Mouse (Mus musculus) spleen, postnatal 14 days (tissue): ENCODE data around the gene Dis3l.

Experiments
- DNase-seq, 2 experiments: peaks; one replicate each; pipeline ENCODE4 v3.0.0; 2021 to 2022; ENCODE audit warnings: low spot score in 2 of 2

The Dis3l gene

DNA sequence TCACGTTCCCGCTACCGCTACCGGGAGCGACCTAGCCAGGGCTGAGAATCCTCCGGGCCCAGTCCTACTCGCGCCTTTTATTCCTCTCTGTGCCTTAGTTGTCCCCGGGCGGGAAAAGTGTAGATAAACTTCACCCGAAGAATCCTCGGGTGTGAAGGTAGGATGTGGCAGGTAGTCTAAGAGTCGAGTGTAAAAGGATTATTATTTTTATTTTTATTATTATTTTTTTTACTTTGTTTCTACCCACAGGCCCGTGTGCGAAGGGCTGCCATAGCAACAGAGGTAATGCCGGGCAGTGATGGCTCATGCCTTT is at the start of gene Dis3l:
Gene Dis3l (minus strand): TSS at position 35 of the 313 bp plus-strand sequence.
- no peak for DNase-seq

DNA sequence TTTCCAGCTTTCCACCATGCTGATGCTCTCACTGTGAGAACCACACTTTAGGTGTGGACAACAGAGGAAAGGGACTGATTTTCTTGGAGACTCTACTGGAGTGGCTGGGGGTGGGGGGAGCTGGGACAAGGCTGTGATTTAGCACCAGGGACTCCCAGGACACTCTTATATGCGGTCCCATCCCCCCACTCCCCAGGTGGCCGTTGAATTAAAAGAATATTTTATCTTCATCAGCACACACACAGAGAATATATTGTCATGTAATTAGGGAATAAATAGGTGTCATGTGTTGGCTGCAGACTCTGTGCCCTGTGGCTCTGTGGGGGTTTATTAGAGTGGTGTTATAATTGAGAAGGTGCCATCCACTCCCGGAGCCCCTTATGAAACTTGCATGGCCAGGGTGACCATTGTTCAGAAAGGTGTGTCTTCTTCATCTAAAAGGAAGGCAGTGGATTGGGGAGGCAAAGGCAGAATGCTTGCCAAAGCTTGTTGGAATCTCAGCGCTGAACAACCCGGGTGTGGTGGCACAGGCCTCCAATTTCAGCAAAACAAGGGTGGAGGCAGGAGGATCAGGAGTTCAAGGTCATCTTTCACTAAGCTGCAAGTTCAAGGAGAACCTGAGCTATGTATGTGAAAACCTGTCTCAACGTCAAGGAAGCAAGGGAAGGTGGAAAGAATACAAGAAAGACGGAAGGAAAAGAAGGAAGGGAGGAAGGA is 48.6 kb upstream of the Dis3l start:
- no peak for DNase-seq

DNA sequence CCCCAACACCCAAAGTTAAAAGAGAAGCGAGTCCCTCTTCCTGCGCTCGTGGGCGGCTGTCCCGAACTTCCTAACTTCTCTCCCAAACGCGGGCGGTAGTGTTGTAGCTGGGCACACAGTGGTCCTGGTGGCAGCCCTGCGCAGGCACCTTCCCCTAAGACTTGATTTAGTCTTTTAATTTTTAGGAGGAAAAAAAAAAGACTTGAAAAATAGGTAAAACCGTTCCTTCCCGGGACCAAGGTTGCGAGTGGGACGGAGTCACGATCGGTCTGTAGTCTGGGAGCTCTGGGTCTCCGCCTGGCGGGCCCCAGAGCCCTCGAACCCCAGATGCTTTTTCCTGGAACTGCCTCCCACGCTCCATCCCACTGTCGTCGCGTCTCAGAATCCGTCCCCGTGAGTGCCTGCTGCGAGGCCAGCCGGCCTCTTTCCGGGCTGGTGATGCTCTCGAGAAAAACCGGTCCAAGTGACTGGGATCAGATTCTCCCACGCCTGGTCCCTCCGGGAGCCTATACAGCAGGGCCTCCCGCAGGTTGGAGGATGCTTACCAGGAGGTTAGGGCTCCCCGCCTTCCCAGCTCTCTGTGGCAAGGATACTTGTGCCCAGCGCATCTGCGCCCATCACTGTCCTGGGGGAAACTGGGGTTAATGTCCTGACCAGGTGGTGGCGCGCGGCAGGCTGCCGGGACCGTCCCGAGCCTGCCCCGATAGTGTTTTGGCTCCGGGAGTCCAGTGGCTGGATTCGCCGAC is 45.6 kb upstream of the Dis3l start:
- no peak for DNase-seq

GRCm38 (mm10) chr9:64385511-64386465 is 44.7 kb upstream of the Dis3l start, which contains the start of gene Megf11:
Gene Megf11, plus strand, starts transcription at chr9:64385626.
- DNase-seq, result no peak

GRCm38 (mm10) chr9:64383021-64383788 is 42.1 kb upstream of the Dis3l start:
- DNase-seq, result no peak

DNA sequence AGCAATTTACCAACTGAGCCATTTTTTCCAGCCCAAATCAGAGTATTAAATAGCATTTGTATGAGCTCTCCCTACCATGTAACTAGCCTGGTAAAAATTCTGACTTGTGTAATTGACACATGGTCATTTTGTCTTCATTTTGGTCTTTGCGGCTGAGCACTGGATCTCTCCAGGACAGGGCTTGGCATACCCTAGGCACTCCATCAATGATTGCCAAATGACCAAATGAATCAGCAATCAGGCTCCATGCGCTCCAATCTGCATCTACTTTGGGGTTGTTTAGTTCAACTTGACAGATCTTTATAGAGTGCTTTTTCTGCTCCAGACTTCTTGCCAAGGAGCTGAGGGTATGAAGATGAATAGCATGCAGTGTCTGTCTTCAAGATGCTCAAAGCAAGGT is 35.3 kb upstream of the Dis3l start:
- DNase-seq, result no peak

DNA sequence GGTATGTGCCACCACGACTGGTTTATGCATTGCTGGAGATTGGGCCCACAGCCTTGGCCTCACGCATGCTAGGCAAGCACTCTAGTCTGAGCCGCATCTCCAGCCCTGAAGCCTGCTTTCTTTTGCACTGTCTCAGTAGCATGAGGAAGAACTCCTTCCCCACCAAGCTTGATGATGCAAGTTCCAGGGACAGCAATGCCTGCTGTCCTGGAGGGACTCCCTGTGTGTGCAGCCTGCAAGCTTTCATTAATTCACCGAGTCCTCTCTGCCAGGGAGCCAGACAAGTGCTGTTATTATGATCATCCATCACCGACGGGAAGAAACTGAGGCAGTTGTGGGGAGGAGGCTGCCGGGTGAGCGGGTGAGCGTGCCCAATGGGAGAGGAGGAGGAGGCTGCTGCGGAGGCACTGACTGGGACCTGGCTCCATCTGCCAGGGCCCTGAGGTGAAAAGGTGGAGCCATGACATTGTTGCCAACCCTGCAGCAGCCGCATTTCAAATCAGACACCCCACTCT is 30.3 kb upstream of the Dis3l start:
- no peak for DNase-seq

DNA sequence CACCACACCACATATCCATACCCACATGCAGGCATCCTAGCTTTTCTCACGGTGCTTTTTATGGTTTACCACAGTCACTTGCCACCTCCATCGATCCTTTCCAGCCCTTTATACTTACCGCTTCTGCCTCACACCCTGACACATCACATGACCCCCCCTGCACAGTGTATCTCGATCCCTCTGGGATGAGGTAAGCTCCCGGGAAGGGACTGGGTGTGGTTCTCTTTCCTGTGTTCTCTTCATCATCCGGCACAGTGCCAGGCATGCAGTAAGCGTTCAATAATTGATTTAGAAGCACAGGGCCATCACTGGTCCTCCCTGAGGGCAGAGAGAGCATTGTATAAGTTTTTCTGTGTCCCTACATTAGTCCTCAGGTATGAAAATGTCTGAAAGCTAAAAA is 28.8 kb upstream of the Dis3l start:
- no peak for DNase-seq

DNA sequence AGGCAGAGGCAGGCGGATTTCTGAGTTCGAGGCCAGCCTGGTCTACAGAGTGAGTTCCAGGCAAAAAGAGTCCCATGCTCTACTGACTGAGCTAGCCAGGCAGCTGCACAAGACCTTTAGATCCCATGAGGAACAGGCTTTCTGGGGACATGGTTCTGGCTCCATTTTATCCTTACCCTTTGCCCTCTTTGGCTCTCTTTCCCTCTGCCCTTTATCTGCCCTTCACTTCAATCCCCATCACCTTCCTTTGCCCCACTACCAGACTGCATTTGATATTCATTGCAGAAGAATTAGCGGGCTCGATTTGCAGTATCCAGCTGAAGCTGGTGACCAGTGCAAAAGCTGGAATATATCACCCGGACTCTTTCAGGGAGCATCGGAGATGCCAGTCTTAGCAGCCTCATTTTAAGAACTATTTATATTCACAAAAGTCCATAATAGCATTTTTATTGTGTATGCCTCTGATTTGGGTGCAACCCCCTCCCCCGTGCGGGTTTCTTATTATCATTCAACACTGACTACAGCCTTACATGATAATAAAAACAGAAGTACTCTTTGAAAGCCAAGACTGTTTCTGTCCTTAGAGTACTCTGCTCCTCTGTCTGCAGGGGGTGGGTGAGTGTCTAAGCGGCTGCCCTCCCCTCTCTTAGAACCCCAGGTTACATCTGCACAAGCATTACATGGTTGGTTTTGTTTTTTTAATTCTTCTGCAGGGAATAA is 20.3 kb upstream of the Dis3l start:
- DNase-seq, result no peak

- no peak for DNase-seq
Measured at GRCm38 (mm10) chr9:64355627-64356026, 14.5 kb upstream of the Dis3l start.

GRCm38 (mm10) chr9:64351191-64351590 is 10.1 kb upstream of the Dis3l start:
- DNase-seq, result peak in 1 of 2 experiments; percentile 8

DNA sequence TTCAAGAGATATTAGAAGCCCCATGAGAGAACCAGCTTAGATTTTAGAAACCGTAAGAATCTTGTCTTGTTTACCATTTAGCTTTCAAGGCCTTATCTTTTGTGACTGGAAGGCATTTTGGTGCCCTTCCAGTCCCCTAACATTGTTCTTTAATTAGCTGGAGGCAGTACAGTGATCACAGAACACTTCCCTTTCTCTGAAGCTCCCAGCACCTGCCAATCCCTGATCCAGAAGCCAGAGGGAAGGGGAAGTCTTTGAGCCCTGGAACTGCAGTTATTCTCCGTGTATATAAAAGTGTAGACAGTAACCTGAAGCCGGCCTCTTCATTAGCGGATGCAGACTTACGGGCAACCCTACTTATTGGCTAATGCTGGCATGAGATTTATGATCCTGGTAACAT is 8.4 kb upstream of the Dis3l start:
- DNase-seq, result no peak

- DNase-seq, result no peak
Measured at GRCm38 (mm10) chr9:64347377-64347776, 6.3 kb upstream of the Dis3l start.

DNA sequence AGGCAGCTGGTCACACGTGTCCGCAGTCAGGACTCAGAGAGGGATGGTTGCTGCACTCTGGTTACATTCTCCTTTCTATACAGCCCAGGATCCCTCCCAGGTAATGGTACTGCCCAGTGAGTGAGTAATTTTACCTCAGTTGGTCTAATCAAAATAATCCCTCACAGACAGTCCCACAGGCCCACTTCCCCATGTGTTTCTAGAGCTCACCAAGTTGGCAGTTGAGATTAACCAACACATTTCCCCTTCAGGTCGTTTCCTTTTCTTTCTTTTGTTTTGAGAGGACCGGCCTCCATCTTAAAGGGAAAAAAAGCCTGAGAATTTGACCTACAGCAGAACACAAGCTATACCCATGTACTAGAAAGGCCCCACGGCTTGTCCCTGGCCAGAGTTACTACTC is 4.8 kb upstream of the Dis3l start:
- no peak for DNase-seq

GRCm38 (mm10) chr9:64343656-64344055 is 2.6 kb upstream of the Dis3l start:
- DNase-seq, result no peak

GRCm38 (mm10) chr9:64341671-64342070 is 583 bp upstream of the Dis3l start:
- no peak for DNase-seq

- peak; percentile 55 to 65 for DNase-seq
Measured at GRCm38 (mm10) chr9:64340351-64341253, 486 bp downstream of the Dis3l start.

DNA sequence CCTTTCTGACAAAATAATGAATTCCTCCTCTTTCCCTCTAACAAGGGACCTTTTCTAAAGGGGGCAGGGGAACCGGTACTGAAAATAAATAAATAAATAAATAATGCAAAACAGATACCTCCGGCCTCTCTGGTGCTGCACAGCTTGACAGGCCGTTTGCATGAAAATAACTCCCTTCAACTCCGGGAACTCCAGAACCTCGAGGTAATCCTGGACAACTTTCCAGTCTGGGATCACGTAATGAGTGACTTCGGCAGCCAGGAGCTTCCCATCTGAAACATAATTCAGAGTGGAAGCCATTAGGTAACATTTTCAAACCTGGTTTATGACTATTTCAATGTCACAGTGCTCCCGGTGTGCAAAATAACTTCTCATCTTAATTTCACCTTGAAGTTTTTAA is 1.7 kb downstream of the Dis3l start:
- no peak for DNase-seq

GRCm38 (mm10) chr9:64335825-64336224 is 5.3 kb downstream of the Dis3l start:
- no peak for DNase-seq

- no peak for DNase-seq
Measured at GRCm38 (mm10) chr9:64323976-64324375, 17.1 kb downstream of the Dis3l start.
